Mouse (Mus musculus) limb, embryonic 11.5 days (tissue): ENCODE measurements around the gene Ddb2. TPM values are rescaled to one million over a fixed set of nuclear protein-coding genes. Genes with fewer than 3 reads are reported as not detected.

Experiments
- ATAC-seq: fragments of 200-750 bp; cut with Nextera tagmentation; 2 replicates; pipeline ENCODE4 v1.8.0; 2017; ENCODE audit warnings: low read depth; ENCODE audit not compliant: insufficient number of reproducible peaks, low FRiP score, low TSS enrichment
- DNase-seq: peaks from one replicate; pipeline ENCODE4 v3.0.0-alpha.2; 2015; ENCODE audit warnings: low spot score
- H3K27ac ChIP-seq: fragments of 300-500 bp; sonication (generic); replicated peaks from 2 replicates; pipeline ENCODE4 v1.5.1; 2014; ENCODE audit warnings: low read depth, mild to moderate bottlenecking, low read length
- H3K27me3 ChIP-seq: fragments of 300-500 bp; sonication (generic); 2 replicates; pipeline ENCODE4 v1.6.1; 2014; ENCODE audit warnings: mild to moderate bottlenecking, low read length, mixed read lengths; ENCODE audit not compliant: control insufficient read depth, insufficient read depth
- H3K36me3 ChIP-seq: fragments of 300-500 bp; sonication (generic); 2 replicates; pipeline ENCODE4 v1.6.1; 2014; ENCODE audit warnings: mild to moderate bottlenecking, low read length, moderate library complexity, mixed read lengths; ENCODE audit not compliant: control insufficient read depth, insufficient read depth
- H3K4me1 ChIP-seq: fragments of 300-500 bp; sonication (generic); 2 replicates; pipeline ENCODE4 v1.6.1; 2014; ENCODE audit warnings: low read length, mixed read lengths; ENCODE audit not compliant: control insufficient read depth, insufficient read depth
- H3K4me2 ChIP-seq: fragments of 300-500 bp; sonication (generic); 2 replicates; pipeline ENCODE4 v1.6.1; 2014; ENCODE audit warnings: low read depth, mild to moderate bottlenecking, moderate library complexity; ENCODE audit not compliant: severe bottlenecking
- H3K4me3 ChIP-seq: fragments of 300-500 bp; sonication (generic); 2 replicates; pipeline ENCODE4 v1.5.1; 2014; ENCODE audit warnings: low read depth, low read length
- H3K9ac ChIP-seq: fragments of 300-500 bp; sonication (generic); 2 replicates; pipeline ENCODE4 v1.6.1; 2014; ENCODE audit warnings: mild to moderate bottlenecking, low read length
- H3K9me3 ChIP-seq: fragments of 300-500 bp; sonication (generic); 2 replicates; pipeline ENCODE4 v1.6.1; 2016; ENCODE audit warnings: low read length; ENCODE audit not compliant: control insufficient read depth
- WGBS: fragments of 180-500 bp; shearing (Covaris S2); extraction: QIAGEN DNeasy Blood & Tissue Kit; methylation state at CpG from one replicate; pipeline ENCODE4 v1.1.7; 2014; 5-methylcytosine and 5-hydroxymethylcytosine counted together
- polyA plus RNA-seq: library from polyadenylated mRNA; unstranded; fragments of >200 nt; fragmentation: Nextera tagmentation; extraction: Ambion mirVana; gene quantifications from 2 replicates; pipeline ENCODE4 v1.2.1, GENCODE M21; 2014

Gene Ddb2
- polyA plus RNA-seq, 1 experiment from 2014 or later, result 18.5 TPM

DNA sequence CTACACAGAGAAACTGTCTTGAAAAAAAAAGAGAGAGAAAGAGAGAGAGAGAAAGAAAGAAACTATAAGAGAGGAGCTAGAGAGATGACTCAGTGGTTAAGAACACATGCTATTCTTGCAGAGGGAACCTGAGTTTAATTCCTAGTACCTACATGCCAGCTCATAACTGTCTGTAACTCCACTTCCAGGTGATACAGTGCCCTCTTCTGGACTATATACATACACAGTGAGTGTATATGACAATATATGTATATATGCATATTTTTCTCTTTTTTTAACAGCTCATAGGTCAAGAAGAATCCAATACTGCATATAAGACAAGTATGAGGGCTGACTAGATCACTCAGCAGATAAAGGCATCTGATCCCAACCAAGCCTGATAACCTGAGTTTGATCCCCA lies 23.5 kb downstream of the Ddb2 start:
- Histone ChIP-seq H3K9me3 (no peaks in the 10 kb centered on the region), H3K4me1 (no peaks in the 10 kb centered on the region), H3K4me3 (no peak overlapping the region), H3K27me3 (no peaks in the 10 kb centered on the region), H3K9ac (no peak overlapping the region), H3K4me2 (no peak overlapping the region), H3K36me3 (peaks cover 14% of the 10 kb centered on the region; the same call in 1 of the 2 replicates), H3K27ac (no peak overlapping the region)
- ATAC-seq, result no peak
- no peak for DNase-seq

DNA sequence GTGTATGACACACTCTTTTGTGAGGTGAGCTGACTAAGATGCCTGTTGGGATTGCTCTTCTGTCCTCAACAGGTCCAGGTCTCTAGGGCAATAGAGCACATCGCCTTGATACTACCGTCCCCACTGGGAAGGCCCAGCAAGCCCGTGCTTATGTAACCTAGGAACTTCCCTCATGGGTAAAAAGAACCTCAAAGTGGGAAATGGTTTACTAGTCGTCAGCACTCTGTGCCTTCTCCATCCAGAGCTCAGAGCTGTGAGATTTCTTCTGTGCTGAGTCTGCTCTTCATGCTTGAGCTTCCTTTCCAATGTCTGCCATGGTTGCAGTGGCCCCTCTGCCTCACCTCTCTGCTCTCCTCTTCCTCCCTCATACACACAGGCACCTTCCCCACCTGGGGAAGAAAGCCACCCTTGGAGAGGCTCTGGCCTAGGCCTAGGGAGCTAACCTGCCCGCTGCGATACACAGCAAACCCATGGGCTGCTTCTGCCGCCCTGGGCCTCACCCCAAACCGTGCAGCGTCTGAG lies 30.5 kb downstream of the Ddb2 start:
- H3K27ac ChIP-seq, result no peak overlapping the region
- DNase-seq (no peak), ATAC-seq (no peak)
- no peak overlapping the region for H3K9ac ChIP-seq
- peaks cover 23% of the 10 kb centered on the region; the same call in 1 of the 2 replicates for H3K36me3 ChIP-seq
- no peak overlapping the region for H3K4me3 ChIP-seq
- no peaks in the 10 kb centered on the region for H3K27me3 ChIP-seq
- 89% methylated on average over 9 of the region's 9 CpGs for WGBS
- H3K4me2 ChIP-seq, result no peak overlapping the region
- no peaks in the 10 kb centered on the region for H3K9me3 ChIP-seq
- peaks cover 6% of the 10 kb centered on the region for H3K4me1 ChIP-seq

DNA sequence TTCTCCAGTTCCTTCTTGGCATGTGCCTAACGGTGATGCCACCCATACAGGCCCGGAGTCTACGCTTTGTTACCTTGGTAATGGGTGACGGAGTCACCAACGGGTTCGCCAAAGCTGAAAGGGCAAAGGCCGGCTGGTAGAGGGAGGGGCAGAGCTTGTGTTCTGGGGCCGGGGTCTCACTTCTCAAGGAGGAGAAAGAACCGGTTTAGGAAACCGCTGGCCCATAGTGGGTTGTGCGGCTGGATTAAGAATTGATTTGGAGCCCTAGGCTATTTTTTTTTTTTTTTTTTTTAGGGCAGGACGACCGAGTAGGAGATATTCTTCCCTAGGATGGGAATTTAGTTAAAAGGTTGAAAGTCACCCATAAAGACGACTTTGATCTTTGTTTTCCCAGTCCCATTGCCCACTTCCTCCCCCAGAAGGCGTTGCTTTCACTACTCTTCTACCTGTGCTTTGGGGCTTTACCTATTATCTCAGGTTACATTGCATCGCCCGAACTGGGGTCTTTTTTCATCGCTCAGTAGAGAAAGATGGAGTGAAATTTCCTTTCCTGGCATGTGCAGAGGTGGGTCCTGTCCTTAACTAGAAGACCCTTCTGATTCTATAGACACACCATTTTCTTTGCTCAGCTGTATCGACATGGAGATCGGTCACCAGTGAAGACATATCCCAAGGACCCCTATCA lies 33.7 kb downstream of the Ddb2 start:
- peak overlapping the region; percentile 55 for H3K4me2 ChIP-seq
- ATAC-seq (peak; percentile 52; the same call in 1 of the 2 replicates), DNase-seq (no peak)
- peak overlapping the region; percentile 56 for H3K4me3 ChIP-seq
- peaks cover 6% of the 10 kb centered on the region for H3K4me1 ChIP-seq
- H3K9ac ChIP-seq, result peak overlapping the region; percentile 62
- WGBS, result 12% methylated on average over 20 of the region's 20 CpGs
- H3K9me3 ChIP-seq, result no peaks in the 10 kb centered on the region
- peak overlapping the region; percentile 48 for H3K27ac ChIP-seq
- no peaks in the 10 kb centered on the region for H3K27me3 ChIP-seq
- H3K36me3 ChIP-seq, result peaks cover 11% of the 10 kb centered on the region; the same call in 1 of the 2 replicates

DNA sequence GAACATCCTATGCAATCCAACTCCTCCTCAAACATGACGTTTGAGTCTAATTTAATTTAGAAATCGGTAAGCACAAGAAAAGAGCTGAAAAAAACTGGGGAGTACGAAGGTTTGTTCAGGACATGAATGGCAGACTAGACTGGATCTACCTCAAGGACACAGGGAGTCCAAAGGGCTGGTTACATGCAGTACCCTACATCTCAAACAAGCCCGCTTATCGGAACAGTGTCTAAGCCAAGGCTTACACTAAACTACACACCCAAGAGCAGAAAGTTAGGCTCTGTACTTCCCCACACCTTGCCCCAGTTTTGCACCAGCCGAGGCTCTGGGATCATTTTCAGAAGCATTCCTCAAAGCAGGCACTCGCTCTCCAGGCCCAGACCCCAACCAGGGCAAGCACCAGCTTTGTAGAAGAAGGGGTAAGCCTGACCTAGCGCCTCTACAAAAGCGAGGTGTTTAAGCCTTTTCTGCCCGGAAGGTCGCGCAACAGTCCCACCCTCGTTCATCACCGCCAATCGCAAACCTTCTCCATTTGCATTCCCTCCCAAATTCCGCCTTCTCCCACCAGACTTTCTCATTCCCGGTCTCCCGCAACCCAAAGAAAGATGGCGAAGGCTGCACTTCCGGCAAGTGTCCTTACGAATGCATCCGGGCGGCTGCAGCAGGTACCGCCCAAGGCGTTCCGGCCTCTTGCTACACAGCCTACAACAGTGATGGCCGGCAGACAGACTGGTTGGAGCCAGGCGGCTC lies 34.4 kb downstream of the Ddb2 start, which contains the start of the genes Nr1h3 and Acp2:
Gene Nr1h3, minus strand, starts transcription at position 613 of the 750 bp plus-strand sequence.
Gene Acp2, plus strand, starts transcription at position 664 of the 750 bp plus-strand sequence.
- H3K27ac ChIP-seq, result peak within 1 kb of the TSS; percentile 90
- H3K4me2 ChIP-seq, result peak within 1 kb of the TSS; percentile 55
- DNase-seq (peak; percentile 98), ATAC-seq (peak; percentile 95)
- peak within 1 kb of the TSS; percentile 88 for H3K9ac ChIP-seq
- no peaks in the 10 kb centered on the region for H3K9me3 ChIP-seq
- peak within 1 kb of the TSS; percentile 56 for H3K4me3 ChIP-seq
- H3K27me3 ChIP-seq, result no peaks in the 10 kb centered on the region
- H3K4me1 ChIP-seq, result peaks cover 6% of the 10 kb centered on the region
- 5% methylated on average over 28 of the region's 28 CpGs for WGBS
- peaks cover 9% of the 10 kb centered on the region; the same call in 1 of the 2 replicates for H3K36me3 ChIP-seq

DNA sequence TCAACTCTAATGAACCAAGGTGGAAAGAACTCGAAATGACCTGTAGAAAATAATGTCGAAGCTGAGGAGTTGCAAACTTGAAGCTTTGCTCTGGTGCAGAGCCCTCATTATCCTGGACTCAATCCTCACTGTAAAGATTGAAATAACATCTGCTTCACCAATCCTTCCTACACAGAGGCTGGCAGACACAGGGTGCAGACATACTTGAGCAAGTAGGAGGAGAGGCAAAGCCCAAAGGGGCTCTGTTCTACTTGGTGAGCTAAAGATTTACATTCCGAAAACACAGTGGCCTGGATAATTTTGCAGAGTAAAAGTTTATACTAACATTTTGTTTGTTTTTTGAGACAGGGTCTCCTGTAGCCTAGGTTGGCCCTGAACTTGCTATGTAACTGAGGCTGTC lies 37.9 kb downstream of the Ddb2 start:
- Histone ChIP-seq H3K4me3 (no peak overlapping the region), H3K4me2 (no peak overlapping the region), H3K27me3 (no peaks in the 10 kb centered on the region), H3K27ac (no peak overlapping the region), H3K4me1 (peaks cover 9% of the 10 kb centered on the region), H3K36me3 (no peaks in the 10 kb centered on the region), H3K9me3 (no peaks in the 10 kb centered on the region), H3K9ac (no peak overlapping the region)
- no peak for ATAC-seq
- WGBS, result 93% methylated on average over 3 of the region's 3 CpGs
- no peak for DNase-seq

DNA sequence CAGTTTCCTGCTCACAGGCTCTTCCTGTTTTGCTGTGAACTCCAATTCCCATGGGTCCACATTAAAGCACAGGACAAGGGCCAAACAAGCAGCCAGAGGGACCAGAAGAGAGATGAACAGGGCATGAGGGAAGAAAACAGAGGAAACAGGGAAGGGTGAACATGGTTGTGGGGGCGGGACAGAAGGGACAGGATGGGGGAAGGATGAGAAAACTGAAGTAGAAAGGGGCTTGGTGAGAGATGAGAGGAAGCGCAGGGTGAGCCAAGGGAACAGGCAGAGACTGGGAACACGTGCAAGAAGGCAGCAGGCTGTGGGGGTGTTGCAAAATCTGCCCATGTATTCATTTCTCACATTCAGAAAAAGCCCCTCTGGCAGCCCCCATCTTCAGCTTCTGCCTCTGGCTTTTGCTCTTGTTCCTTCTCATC lies 40.2 kb downstream of the Ddb2 start:
- Histone ChIP-seq H3K4me1 (peaks cover 3% of the 10 kb centered on the region; the same call in 1 of the 2 replicates), H3K4me2 (no peak overlapping the region), H3K9ac (no peak overlapping the region), H3K36me3 (no peaks in the 10 kb centered on the region), H3K27me3 (no peaks in the 10 kb centered on the region), H3K4me3 (no peak overlapping the region), H3K27ac (no peak overlapping the region), H3K9me3 (no peaks in the 10 kb centered on the region)
- WGBS, result 65% methylated on average over 3 of the region's 3 CpGs
- ATAC-seq, result no peak
- DNase-seq, result no peak

DNA sequence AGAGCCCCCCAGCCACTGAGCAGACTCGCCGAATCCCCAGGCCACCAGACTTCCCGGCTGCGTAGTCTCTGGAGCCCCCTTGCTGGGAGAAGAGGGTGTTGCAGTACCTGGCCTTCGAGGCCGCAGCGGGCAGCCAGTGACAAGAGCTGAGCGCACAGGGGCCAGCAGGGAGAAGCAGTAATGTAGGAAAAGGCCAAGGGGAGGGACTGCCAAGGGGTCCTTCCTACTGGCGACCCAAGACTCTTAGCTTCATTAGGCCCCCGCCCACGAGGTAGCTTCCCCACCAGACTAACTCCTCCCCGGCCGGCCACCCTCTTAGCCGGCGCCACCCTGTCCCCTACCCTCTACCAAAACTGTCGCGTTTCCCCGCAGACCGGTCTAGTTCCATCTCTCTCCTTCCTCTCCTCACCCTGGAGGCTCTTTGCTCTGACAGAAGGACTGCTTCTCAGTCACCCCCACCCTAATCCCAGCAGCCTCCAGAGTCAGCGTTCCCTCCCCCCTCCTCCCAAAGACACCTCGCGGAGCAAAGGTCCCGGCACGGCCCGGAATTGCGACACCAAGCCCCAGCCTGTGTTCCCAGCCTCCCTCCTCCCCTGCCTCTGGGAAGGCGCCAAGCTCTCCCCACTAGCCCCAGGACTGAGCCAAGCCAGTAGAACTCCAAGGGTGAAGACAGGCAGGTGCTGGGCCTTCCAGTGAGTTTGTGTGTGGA lies 42.0 kb downstream of the Ddb2 start:
- H3K9ac ChIP-seq, result peak overlapping the region; percentile 67
- ATAC-seq, result peak; percentile 83
- H3K27me3 ChIP-seq, result no peaks in the 10 kb centered on the region
- peak overlapping the region; percentile 29 for H3K4me3 ChIP-seq
- under 1% methylated on average over 27 of the region's 27 CpGs for WGBS
- peak overlapping the region; percentile 53 for H3K4me2 ChIP-seq
- H3K9me3 ChIP-seq, result no peaks in the 10 kb centered on the region
- H3K36me3 ChIP-seq, result no peaks in the 10 kb centered on the region
- peak; percentile 78 for DNase-seq
- H3K4me1 ChIP-seq, result 0 out of 2 replicates have a peak, but pooled peaks cover 3% of the 10 kb centered on the region
- H3K27ac ChIP-seq, result no peak overlapping the region

DNA sequence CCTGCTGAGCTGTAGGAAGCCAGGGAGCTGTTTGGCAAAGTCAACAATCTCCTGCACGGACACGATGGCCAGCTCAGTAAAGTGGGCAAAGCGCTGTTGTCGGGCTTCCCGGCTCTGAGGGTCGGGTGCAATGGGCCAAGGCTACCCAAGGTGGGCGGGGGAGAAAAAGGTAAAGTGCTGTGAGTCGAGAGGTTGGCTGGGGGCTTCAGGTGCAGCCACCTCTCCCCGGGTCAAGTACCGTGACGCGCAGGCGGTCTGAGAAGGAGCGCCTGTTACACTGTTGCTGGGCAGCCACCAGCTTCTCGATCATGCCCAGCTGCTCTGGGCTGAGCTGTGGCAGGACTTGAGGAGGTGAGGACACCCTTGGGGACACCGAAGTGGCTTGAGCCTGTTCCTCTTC lies 46.3 kb downstream of the Ddb2 start:
- ATAC-seq, result peak; percentile 22; the same call in 1 of the 2 replicates
- Histone ChIP-seq H3K36me3 (no peaks in the 10 kb centered on the region), H3K27me3 (no peaks in the 10 kb centered on the region), H3K4me3 (no peak overlapping the region), H3K4me2 (no peak overlapping the region), H3K9ac (no peak overlapping the region), H3K27ac (no peak overlapping the region), H3K4me1 (0 out of 2 replicates have a peak, but pooled peaks cover 3% of the 10 kb centered on the region), H3K9me3 (no peaks in the 10 kb centered on the region)
- 90% methylated on average over 16 of the region's 16 CpGs for WGBS
- no peak for DNase-seq
